8 mouse cellular contexts compared by ENCODE assay signal in the genomic region with DNA sequence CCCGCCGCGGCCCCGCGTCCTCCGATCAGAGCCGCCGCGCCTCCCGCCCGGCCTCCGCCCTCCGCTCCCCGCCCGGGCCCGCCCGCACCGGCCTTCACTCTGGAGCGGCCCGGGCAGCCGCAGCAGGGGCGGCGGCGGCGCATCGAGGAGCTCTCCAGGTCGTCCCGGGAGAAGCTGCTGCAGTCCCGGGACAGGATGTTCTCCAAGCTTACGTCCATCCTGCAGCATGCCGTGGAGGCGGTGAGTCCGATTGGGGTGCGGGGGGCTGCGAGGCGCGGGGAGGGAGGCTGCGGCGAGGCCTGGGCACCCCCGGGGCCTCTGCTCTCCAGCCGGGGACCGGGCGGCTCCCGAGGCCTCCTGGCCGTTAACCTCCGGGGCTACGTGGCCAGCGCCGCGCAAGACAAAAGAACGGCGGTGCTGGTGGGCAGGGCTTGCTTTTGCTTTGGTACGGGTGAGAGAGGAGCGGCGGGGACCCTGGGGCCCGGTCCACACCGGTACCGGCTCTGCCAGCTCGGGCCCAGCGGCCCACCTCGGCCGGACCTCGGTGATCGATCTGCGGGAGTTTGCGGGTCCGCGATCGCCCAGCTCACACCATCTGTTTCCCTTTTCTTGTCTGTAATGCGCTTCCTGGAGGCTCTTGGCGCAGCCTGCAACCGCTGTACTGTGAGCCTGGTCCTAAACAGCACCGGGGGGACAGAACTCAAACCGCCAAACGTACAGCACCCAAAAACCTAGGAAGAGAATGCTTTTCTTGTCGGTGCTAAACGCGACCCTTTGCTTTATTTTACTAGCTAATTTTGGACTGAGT. TPM values are rescaled to one million over a fixed set of nuclear protein-coding genes. Genes with fewer than 3 reads are reported as not detected.
DNase-seq lines count a peak whose midpoint lies in the region; ATAC-seq and TF ChIP-seq lines count a peak whose summit lies in the region.

No protein-coding gene starts in this region.

- H3K27me3 ChIP-seq in embryonic facial prominence, embryonic 10.5 days (replicated peaks; ENCODE audit: low read depth, poor library complexity, severe bottlenecking): no peaks in the 10 kb centered on the region
- no peaks in the 10 kb centered on the region for H3K27me3 ChIP-seq in heart, adult 2 months (ENCODE audit: control insufficient read depth, insufficient read depth, low read length)
- H3K27me3 ChIP-seq in kidney, embryonic 16.5 days (ENCODE audit: insufficient read depth, low read length): no peaks in the 10 kb centered on the region
- no peaks in the 10 kb centered on the region for H3K27me3 ChIP-seq in neural tube, embryonic 14.5 days (ENCODE audit: control insufficient read depth, insufficient read depth, low read length)

- H3K36me3 ChIP-seq in embryonic facial prominence, embryonic 10.5 days (replicated peaks): no peaks in the 10 kb centered on the region
- H3K36me3 ChIP-seq in heart, adult 2 months (ENCODE audit: control insufficient read depth, insufficient read depth, low read length): peaks cover 10% of the 10 kb centered on the region
- H3K36me3 ChIP-seq in kidney, embryonic 16.5 days (ENCODE audit: insufficient read depth, low read length): no peaks in the 10 kb centered on the region
- no peaks in the 10 kb centered on the region for H3K36me3 ChIP-seq in neural tube, embryonic 14.5 days (ENCODE audit: control insufficient read depth, insufficient read depth, low read length)

- no peak for TF ChIP-seq EP300 in heart, adult 2 months (IDR thresholded peaks at IDR 0.05; ENCODE audit: insufficient read depth, low read depth, low read length)

- intact Hi-C loops in heart, adult 2 months (cut with DNase I): loop anchor here (5.0 kb wide), 2 partner anchors 251 to 549 kb away; partner anchors contain the start of gene Atrnl1

- H3K4me1 ChIP-seq in embryonic facial prominence, embryonic 10.5 days: peaks cover 65% of the 10 kb centered on the region
- H3K4me1 ChIP-seq in heart, adult 2 months (ENCODE audit: control insufficient read depth, insufficient read depth, low read length): peaks cover 26% of the 10 kb centered on the region
- peaks cover 58% of the 10 kb centered on the region for H3K4me1 ChIP-seq in kidney, embryonic 16.5 days (ENCODE audit: insufficient read depth, low read length)
- H3K4me1 ChIP-seq in neural tube, embryonic 14.5 days (ENCODE audit: control insufficient read depth, insufficient read depth, low read length): peaks cover 35% of the 10 kb centered on the region

- H3K4me3 ChIP-seq in embryonic facial prominence, embryonic 10.5 days: peak overlapping the region; percentile 98
- peak overlapping the region; percentile 79 for H3K4me3 ChIP-seq in heart, adult 2 months
- H3K4me3 ChIP-seq in kidney, embryonic 16.5 days (ENCODE audit: low read length): peak overlapping the region; percentile 93
- peak overlapping the region; percentile 98 for H3K4me3 ChIP-seq in neural tube, embryonic 14.5 days (ENCODE audit: low read depth, low read length)

- no peaks in the 10 kb centered on the region for H3K9me3 ChIP-seq in embryonic facial prominence, embryonic 10.5 days
- no peaks in the 10 kb centered on the region for H3K9me3 ChIP-seq in kidney, embryonic 16.5 days (ENCODE audit: low read length)
- no peaks in the 10 kb centered on the region for H3K9me3 ChIP-seq in neural tube, embryonic 14.5 days (ENCODE audit: control insufficient read depth, low read length)

- peak overlapping the region; percentile 63 for H3K4me2 ChIP-seq in kidney, embryonic 16.5 days (replicated peaks; ENCODE audit: low read depth, low read length)
- H3K4me2 ChIP-seq in neural tube, embryonic 14.5 days (ENCODE audit: low read depth, low read length): peak overlapping the region; percentile 58

- TF ChIP-seq POLR2A in heart, adult 2 months (IDR thresholded peaks at IDR 0.05; ENCODE audit: insufficient read depth, low read depth, low read length): no peak

- H3K27ac ChIP-seq in embryonic facial prominence, embryonic 10.5 days (replicated peaks): peak overlapping the region; percentile 99
- H3K27ac ChIP-seq in heart, adult 2 months: peak overlapping the region; percentile 96
- H3K27ac ChIP-seq in kidney, embryonic 16.5 days (ENCODE audit: low read length): peak overlapping the region; percentile 96
- H3K27ac ChIP-seq in neural tube, embryonic 14.5 days (ENCODE audit: low read depth, low read length): peak overlapping the region; percentile 96

- peak; percentile 77; the same call in 1 of the 2 replicates for ATAC-seq in kidney, embryonic 16.5 days (ENCODE audit: low FRiP score, low TSS enrichment)
- peak; percentile 80 for ATAC-seq in neural tube, embryonic 14.5 days (ENCODE audit: low read depth)

- no peak for TF ChIP-seq CTCF in heart, adult 2 months (IDR thresholded peaks at IDR 0.05)

- peaks cover 3% of the 10 kb centered on the region for H3K79me2 ChIP-seq in heart, adult 2 months (replicated peaks; ENCODE audit: control insufficient read depth, insufficient read depth, low read length)

- H3K9ac ChIP-seq in heart, adult 2 months (ENCODE audit: low read depth, low read length): peak overlapping the region; percentile 100
- peak overlapping the region; percentile 99 for H3K9ac ChIP-seq in kidney, embryonic 16.5 days (replicated peaks; ENCODE audit: low read length)
- H3K9ac ChIP-seq in neural tube, embryonic 14.5 days (replicated peaks; ENCODE audit: low read depth, low read length): peak overlapping the region; percentile 100

- DNase-seq in B cell, adult 2 months: peak; percentile 54 to 60
- peak; percentile 57 for DNase-seq in MN1 (ENCODE audit: low spot score)
- DNase-seq in embryonic facial prominence, embryonic 10.5 days (ENCODE audit: low spot score): peak; percentile 78
- peak in 1 of 2 experiments; percentile 80 for DNase-seq in heart, adult 2 months
- DNase-seq in lung, adult 18-20 months: peak; percentile 48 to 56
- DNase-seq in urinary bladder, postnatal 14 days (ENCODE audit: low spot score): peak; percentile 62

- under 1% methylated on average over 78 of the region's 78 CpGs for WGBS in embryonic facial prominence, embryonic 10.5 days
- under 1% methylated on average over 65 of the region's 78 CpGs for WGBS in heart, adult 2 months
- WGBS in kidney, embryonic 16.5 days: 0% methylated on average over 62 of the region's 78 CpGs
- WGBS in neural tube, embryonic 14.5 days: under 1% methylated on average over 72 of the region's 78 CpGs

RNA-seq across cellular contexts. Expression of gene Fam160b1, which starts 0.9 kb away (rescaled TPM):
- 12.6 and 13.1 TPM in 2 replicates for polyA plus RNA-seq in embryonic facial prominence, embryonic 10.5 days (2016; fragmentation: Nextera tagmentation; extraction: Ambion mirVana)
- total RNA-seq in heart, adult 2 months (2021): 10 to 100 TPM; 10.6 to 11.1 TPM
- polyA plus RNA-seq in heart, adult 2 months (2012; rRNA removed): 6.7 and 10.2 TPM in 2 replicates
- polyA plus RNA-seq in kidney, embryonic 16.5 days (2015; fragmentation: Nextera tagmentation; extraction: Ambion mirVana): 13.1 and 14.3 TPM in 2 replicates
- 15.6 and 20.3 TPM in 2 replicates for polyA plus RNA-seq in neural tube, embryonic 14.5 days (2014; fragmentation: Nextera tagmentation; extraction: Ambion mirVana)

RNA-seq across cellular contexts. Expression of gene Ablim1, which starts 46.6 kb away (rescaled TPM):
- 17.7 and 22.4 TPM in 2 replicates for polyA plus RNA-seq in embryonic facial prominence, embryonic 10.5 days (2016; fragmentation: Nextera tagmentation; extraction: Ambion mirVana)
- total RNA-seq in heart, adult 2 months (2021): 100 to 1,000 TPM; 418 to 454 TPM
- 101 and 165 TPM in 2 replicates for polyA plus RNA-seq in heart, adult 2 months (2012; rRNA removed)
- 39.3 and 43.2 TPM in 2 replicates for polyA plus RNA-seq in kidney, embryonic 16.5 days (2015; fragmentation: Nextera tagmentation; extraction: Ambion mirVana)
- 47.4 and 59.7 TPM in 2 replicates for polyA plus RNA-seq in neural tube, embryonic 14.5 days (2014; fragmentation: Nextera tagmentation; extraction: Ambion mirVana)
